Mouse (Mus musculus) myocyte (in vitro differentiated cells): ENCODE data around the gene AY074887. TPM values are rescaled to one million over a fixed set of nuclear protein-coding genes. Genes with fewer than 3 reads are reported as not detected.

Experiments used
- H3K27me3 ChIP-seq: one replicate; pipeline ENCODE4 v1.6.1; 2011; ENCODE audit not compliant: control insufficient read depth, insufficient read depth, insufficient read length
- H3K36me3 ChIP-seq: one replicate; pipeline ENCODE4 v1.6.1; 2011; ENCODE audit not compliant: control insufficient read depth, insufficient read depth
- H3K4me2 ChIP-seq: one replicate; pipeline ENCODE4 v1.6.1; 2011; ENCODE audit warnings: low read depth, control low read depth
- H3K4me3 ChIP-seq: one replicate; pipeline ENCODE4 v1.5.1; 2011; ENCODE audit warnings: mild to moderate bottlenecking, control low read depth, moderate library complexity
- H3K79me2 ChIP-seq: one replicate; pipeline ENCODE4 v1.6.1; 2011; ENCODE audit not compliant: control insufficient read depth, insufficient read depth
- H3ac ChIP-seq: one replicate; pipeline ENCODE4 v1.6.1; 2011; ENCODE audit not compliant: control insufficient read depth, insufficient read length
- CEBPB ChIP-seq: IDR thresholded peaks from 2 replicates; pipeline ENCODE4 v1.6.1; 2011; ENCODE audit warnings: mild to moderate bottlenecking, moderate library complexity; ENCODE audit not compliant: poor library complexity, insufficient read depth, severe bottlenecking
- E2F4 ChIP-seq: IDR thresholded peaks from one replicate; pipeline ENCODE4 v1.6.1; 2011; ENCODE audit warnings: mild to moderate bottlenecking, control low read depth, moderate library complexity; ENCODE audit not compliant: insufficient read depth
- MAX ChIP-seq: IDR thresholded peaks from one replicate; pipeline ENCODE4 v1.6.1; 2011; ENCODE audit warnings: low read depth, mild to moderate bottlenecking, control low read depth
- MYOD1 ChIP-seq, 3 experiments: IDR thresholded peaks; one replicate each; pipeline ENCODE4 v1.6.1; 2011; ENCODE audit warnings: control low read depth in 2 of 3, low read depth in 2 of 3, mild to moderate bottlenecking in 2 of 3, moderate library complexity in 1 of 3; ENCODE audit not compliant: insufficient read length in 2 of 3, control insufficient read depth in 1 of 3
- MYOG ChIP-seq, 3 experiments: IDR thresholded peaks; one replicate each; pipeline ENCODE4 v1.6.1; 2011; ENCODE audit warnings: control low read depth in 2 of 3, low read depth in 2 of 3, mild to moderate bottlenecking in 2 of 3; ENCODE audit not compliant: insufficient read length in 2 of 3, control insufficient read depth in 1 of 3, insufficient read depth in 1 of 3
- POLR2A ChIP-seq: IDR thresholded peaks from one replicate; pipeline ENCODE4 v1.6.1; 2011; ENCODE audit warnings: low read depth, mild to moderate bottlenecking, control low read depth, moderate library complexity; ENCODE audit not compliant: insufficient read length
- POLR2AphosphoS2 ChIP-seq: IDR thresholded peaks from one replicate; pipeline ENCODE4 v1.6.1; 2011; ENCODE audit warnings: low read depth, control low read depth; ENCODE audit not compliant: insufficient read length
- REST ChIP-seq: IDR thresholded peaks from one replicate; pipeline ENCODE4 v1.6.1; 2011; ENCODE audit warnings: mild to moderate bottlenecking, control low read depth, moderate library complexity; ENCODE audit not compliant: insufficient read depth, insufficient read length
- SRF ChIP-seq: IDR thresholded peaks from one replicate; pipeline ENCODE4 v1.6.1; 2011; ENCODE audit warnings: low read depth; ENCODE audit not compliant: control insufficient read depth, insufficient read length
- TCF12 ChIP-seq: IDR thresholded peaks from one replicate; pipeline ENCODE4 v1.6.1; 2011; ENCODE audit warnings: mild to moderate bottlenecking, control low read depth; ENCODE audit not compliant: poor library complexity, insufficient read depth, severe bottlenecking
- TCF3 ChIP-seq: IDR thresholded peaks from one replicate; pipeline ENCODE4 v1.6.1; 2011; ENCODE audit warnings: low read depth, control low read depth; ENCODE audit not compliant: insufficient read length
- USF1 ChIP-seq: IDR thresholded peaks from one replicate; pipeline ENCODE4 v1.6.1; 2011; ENCODE audit warnings: low read depth, mild to moderate bottlenecking, control low read depth, moderate library complexity
- polyA plus RNA-seq: library from polyadenylated mRNA; unstranded; fragments of >200 nt; fragmentation: generic; extraction: Trizol; gene quantifications from one replicate; pipeline ENCODE4 v1.2.1, GENCODE M21; 2012; ENCODE audit warnings: missing spikeins

The AY074887 gene
- polyA plus RNA-seq, 1 experiment, result 0.08 TPM

DNA sequence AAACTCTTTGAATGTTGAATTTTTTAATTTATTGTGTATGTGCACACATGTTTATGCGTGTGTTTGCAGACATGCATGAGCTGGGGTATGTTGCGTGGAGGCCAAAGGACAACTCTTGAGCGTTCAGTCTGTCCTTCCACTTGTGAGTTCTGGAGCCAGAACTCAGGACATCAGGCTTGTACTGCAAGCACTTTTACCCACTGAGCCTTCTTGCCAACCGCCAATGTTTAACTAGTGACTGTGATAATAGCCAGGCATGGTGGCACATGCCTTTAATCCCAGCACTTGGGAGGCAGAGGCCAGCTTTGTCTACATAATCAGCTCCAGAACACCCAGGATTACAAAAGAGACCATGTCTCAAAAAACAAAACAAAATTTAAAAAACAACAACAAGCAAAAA lies 8.7 kb downstream of the AY074887 start:
- Histone ChIP-seq H3K36me3 (no peaks in the 10 kb centered on the region), H3K79me2 (no peaks in the 10 kb centered on the region), H3K27me3 (no peaks in the 10 kb centered on the region), H3ac (no peak overlapping the region), H3K4me2 (no peak overlapping the region), H3K4me3 (no peak overlapping the region)
- TF ChIP-seq USF1 (no peak), POLR2AphosphoS2 (no peak), E2F4 (no peak), TCF12 (no peak), SRF (no peak), TCF3 (no peak), MAX (no peak), POLR2A (no peak), MYOD1 (IDR thresholded peaks at IDR 0.05; ENCODE audit: control insufficient read depth in 1 of 3, insufficient read length in 2 of 3, low read depth in 2 of 3) (no peak), REST (no peak), CEBPB (no peak), MYOG (IDR thresholded peaks at IDR 0.05; ENCODE audit: control insufficient read depth in 1 of 3, insufficient read depth in 1 of 3, insufficient read length in 2 of 3, low read depth in 2 of 3) (no peak)

DNA sequence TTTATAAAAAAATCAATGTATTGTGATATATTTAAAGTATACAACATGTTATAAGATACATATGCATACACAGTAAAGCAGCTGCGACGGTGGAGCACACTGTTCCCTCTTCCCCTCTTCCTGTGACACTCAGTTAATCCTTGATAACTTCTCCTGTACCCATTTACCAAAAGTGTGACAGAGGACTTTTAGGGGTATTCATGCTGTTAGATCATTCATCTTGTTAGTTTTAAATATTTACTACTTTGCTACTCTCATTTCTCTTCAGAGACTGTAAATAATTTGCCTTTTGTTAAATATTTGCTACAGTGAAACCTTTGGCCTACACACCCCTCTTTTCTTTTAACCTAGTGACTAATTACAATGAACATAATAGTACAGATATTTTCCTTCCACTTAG lies 18.4 kb downstream of the AY074887 start:
- no peaks in the 10 kb centered on the region for H3K36me3 ChIP-seq
- no peaks in the 10 kb centered on the region for H3K79me2 ChIP-seq
- no peak overlapping the region for H3K4me3 ChIP-seq
- no peaks in the 10 kb centered on the region for H3K27me3 ChIP-seq
- no peak overlapping the region for H3K4me2 ChIP-seq
- TF ChIP-seq USF1, result no peak
- no peak for TF ChIP-seq SRF
- no peak for TF ChIP-seq TCF3
- no peak for TF ChIP-seq REST
- TF ChIP-seq MYOG (IDR thresholded peaks at IDR 0.05; ENCODE audit: control insufficient read depth in 1 of 3, insufficient read depth in 1 of 3, insufficient read length in 2 of 3, low read depth in 2 of 3), result no peak
- TF ChIP-seq POLR2AphosphoS2, result no peak
- no peak for TF ChIP-seq CEBPB
- no peak for TF ChIP-seq POLR2A
- no peak for TF ChIP-seq MYOD1 (IDR thresholded peaks at IDR 0.05; ENCODE audit: control insufficient read depth in 1 of 3, insufficient read length in 2 of 3, low read depth in 2 of 3)
- no peak overlapping the region for H3ac ChIP-seq

DNA sequence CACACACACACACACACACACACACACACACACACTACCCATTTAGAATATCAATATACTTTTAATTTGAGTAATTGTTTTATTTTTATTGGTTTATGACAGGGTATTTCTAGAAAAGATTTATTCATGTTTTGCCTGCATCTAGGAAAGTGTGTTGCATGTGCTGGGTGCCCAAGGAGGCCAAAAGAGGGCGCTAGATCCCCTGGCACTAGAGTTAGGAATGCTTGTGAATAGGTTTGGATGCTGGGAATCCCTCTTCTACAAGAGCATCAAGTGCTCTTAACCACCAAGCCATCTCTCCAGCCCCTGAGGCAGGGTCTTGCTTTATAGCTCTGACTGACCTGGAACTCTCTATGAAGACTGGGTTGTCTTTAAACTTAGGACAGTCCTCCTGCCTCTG lies 19.0 kb downstream of the AY074887 start:
- TF ChIP-seq SRF, result no peak
- TF ChIP-seq REST, result no peak
- H3K36me3 ChIP-seq, result no peaks in the 10 kb centered on the region
- H3ac ChIP-seq, result no peak overlapping the region
- H3K79me2 ChIP-seq, result no peaks in the 10 kb centered on the region
- no peak overlapping the region for H3K4me3 ChIP-seq
- H3K27me3 ChIP-seq, result no peaks in the 10 kb centered on the region
- no peak overlapping the region for H3K4me2 ChIP-seq

DNA sequence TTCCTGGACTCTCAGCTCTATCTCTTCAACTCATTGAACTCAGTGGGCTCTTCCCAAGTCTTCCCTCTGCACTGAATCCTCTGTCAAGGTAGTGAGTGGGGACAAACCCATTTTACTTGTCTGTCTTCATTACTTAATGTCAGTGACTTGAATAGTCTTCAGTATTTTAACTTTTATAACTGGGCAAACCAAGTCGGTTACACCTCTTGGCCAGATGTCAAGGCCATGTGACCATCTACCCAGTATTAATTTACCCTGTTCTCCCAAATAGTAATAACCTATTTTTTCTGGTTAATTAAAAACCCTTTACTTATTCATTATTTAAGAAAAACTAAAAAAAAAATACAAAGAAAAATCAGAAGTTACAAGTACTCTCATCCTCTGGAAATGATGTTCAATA lies 20.1 kb downstream of the AY074887 start:
- H3K36me3 ChIP-seq, result no peaks in the 10 kb centered on the region
- TF ChIP-seq MAX, result no peak
- TF ChIP-seq POLR2AphosphoS2, result no peak
- TF ChIP-seq REST, result no peak
- TF ChIP-seq USF1, result no peak
- no peak for TF ChIP-seq MYOD1 (IDR thresholded peaks at IDR 0.05; ENCODE audit: control insufficient read depth in 1 of 3, insufficient read length in 2 of 3, low read depth in 2 of 3)
- no peak for TF ChIP-seq CEBPB
- TF ChIP-seq TCF12, result no peak
- no peak for TF ChIP-seq E2F4
- no peak for TF ChIP-seq SRF
- no peak for TF ChIP-seq TCF3
- no peak for TF ChIP-seq MYOG (IDR thresholded peaks at IDR 0.05; ENCODE audit: control insufficient read depth in 1 of 3, insufficient read depth in 1 of 3, insufficient read length in 2 of 3, low read depth in 2 of 3)
- no peak for TF ChIP-seq POLR2A

DNA sequence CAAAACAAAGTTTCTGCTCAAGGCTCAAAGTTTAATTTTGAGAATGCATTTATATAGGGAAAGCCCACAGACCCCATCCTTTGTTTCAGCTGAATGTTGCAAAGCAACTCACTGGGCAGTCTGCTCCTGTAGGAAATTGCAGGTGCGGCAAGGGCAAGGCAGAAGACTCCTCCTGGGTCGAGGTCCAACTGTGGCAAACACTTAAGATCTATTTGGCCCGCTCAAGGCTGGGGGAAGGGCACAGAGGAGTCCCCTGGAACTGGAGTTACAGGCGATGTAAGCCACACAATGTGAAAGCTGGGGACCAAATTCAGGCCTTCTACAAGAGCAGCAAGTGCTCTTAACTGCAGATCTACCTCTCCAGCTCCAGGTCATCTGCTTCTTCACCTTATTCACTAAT lies 30.9 kb downstream of the AY074887 start:
- no peaks in the 10 kb centered on the region for H3K27me3 ChIP-seq
- no peak overlapping the region for H3ac ChIP-seq
- H3K36me3 ChIP-seq, result no peaks in the 10 kb centered on the region
- TF ChIP-seq POLR2AphosphoS2, result no peak
- no peak overlapping the region for H3K4me2 ChIP-seq
- no peak overlapping the region for H3K4me3 ChIP-seq
- H3K79me2 ChIP-seq, result no peaks in the 10 kb centered on the region

More for the DNA sequence above, 20.1 kb downstream of the AY074887 start:
- Histone ChIP-seq H3K4me3 (no peak overlapping the region), H3K27me3 (no peaks in the 10 kb centered on the region), H3ac (no peak overlapping the region), H3K4me2 (no peak overlapping the region), H3K79me2 (no peaks in the 10 kb centered on the region)

DNA sequence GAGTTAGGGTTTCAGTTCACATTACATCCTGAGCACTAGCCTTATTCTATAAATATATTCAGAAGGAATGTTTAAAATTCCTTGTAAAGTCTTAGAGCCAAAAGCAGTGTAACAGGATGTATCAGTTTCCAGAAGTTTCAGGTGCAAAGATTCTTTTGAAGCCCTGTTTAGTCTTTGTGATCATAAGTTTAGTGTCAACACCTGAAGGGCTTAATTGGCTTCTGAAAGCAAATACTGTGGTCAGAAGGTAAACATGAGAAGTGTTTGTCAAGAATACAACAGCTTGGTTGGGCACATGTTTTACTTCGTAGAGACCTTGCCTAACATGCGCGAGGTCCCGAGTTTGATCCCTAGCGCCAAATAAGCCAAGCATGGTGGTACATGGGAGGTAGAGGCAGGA lies 32.0 kb downstream of the AY074887 start:
- H3K27me3 ChIP-seq, result no peaks in the 10 kb centered on the region
- no peak overlapping the region for H3K4me2 ChIP-seq
- no peak overlapping the region for H3ac ChIP-seq
- no peaks in the 10 kb centered on the region for H3K79me2 ChIP-seq
- H3K36me3 ChIP-seq, result no peaks in the 10 kb centered on the region
- TF ChIP-seq POLR2AphosphoS2 (no peak), MYOD1 (IDR thresholded peaks at IDR 0.05; ENCODE audit: control insufficient read depth in 1 of 3, insufficient read length in 2 of 3, low read depth in 2 of 3) (no peak), TCF3 (no peak), E2F4 (no peak), MAX (no peak), CEBPB (no peak), SRF (no peak), USF1 (no peak), REST (no peak), MYOG (IDR thresholded peaks at IDR 0.05; ENCODE audit: control insufficient read depth in 1 of 3, insufficient read depth in 1 of 3, insufficient read length in 2 of 3, low read depth in 2 of 3) (no peak), POLR2A (no peak), TCF12 (no peak)
- no peak overlapping the region for H3K4me3 ChIP-seq
